Mouse (Mus musculus): Measurements from ENCODE around the gene Ccdc163.
A peak's percentile ranks its signal among the peaks of the same experiment; 100 is the strongest.

The Ccdc163 gene

DNA sequence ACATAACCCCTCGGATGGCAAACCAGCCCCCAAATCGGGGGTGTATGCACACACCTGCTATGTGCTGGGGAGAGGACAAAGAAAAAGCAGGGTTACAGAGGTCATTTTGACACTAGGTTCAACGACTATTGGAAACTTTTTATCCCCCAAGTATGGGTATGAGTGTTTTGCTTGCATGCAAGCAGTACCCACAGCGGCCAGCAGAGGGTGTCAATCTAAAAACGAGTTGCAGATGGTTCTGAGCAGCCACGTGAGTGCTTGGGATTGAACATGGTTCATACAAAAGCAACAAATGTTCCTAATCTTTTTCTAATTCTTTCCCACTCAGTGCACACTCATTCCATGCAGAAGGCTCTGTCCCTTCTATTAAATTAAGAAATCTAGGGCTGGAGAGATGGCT, 4.5 kb upstream of the Ccdc163 start:
- ATAC-seq (ENCODE audit: low TSS enrichment): no peak

DNA sequence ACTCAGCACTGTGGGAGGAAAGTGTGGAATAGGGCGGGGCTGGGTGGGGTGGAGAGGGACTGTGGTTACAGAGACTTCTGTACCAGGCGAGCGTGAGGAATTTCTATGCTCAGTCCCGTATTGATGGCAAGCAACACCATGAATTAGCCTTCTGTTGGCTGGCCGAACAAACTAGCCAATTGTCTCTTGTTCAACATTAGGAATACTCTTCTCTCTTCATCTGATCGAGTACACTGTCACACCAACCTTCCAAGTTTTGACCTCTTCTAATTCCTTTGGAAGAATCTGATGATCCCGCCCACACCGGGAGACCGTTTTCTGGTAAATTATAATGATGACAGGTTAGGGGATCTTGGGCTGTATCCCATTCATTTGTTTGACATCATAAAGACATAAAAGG, 643 bp upstream of the Ccdc163 start:
- ATAC-seq (ENCODE audit: low TSS enrichment): peak; percentile 17; the same call in 1 of the 2 replicates

DNA sequence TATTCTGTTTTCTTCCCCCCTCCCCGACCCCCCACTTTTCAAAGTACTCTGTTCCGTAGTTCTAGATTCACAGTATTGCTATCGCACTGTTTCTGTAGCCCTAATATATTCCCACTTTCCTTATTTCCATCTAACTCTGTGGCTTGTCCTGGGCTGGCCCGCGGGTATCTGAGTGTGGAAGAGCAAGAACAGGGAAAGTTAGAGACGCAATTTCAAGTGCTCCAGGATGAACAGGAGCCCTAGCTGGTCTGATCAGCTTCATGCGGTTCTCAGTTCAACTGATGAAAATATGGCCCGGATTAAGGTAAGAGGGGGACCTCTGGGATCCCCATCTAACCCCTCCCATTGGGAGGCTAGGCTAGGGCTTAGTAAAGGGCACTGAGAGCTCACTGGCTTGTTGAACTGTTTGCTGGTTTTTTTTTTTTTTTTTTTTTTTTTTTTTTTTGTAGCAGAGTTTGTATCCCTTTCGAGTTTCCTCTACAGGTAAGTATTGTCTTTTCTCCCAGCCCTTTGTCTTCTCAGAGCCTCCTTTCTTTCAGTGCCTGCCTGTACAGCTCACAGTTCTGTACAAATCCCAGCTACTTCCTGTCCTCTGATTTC, 582 bp downstream of the Ccdc163 start:
- peak; percentile 10; the same call in 1 of the 2 replicates for ATAC-seq (ENCODE audit: low TSS enrichment)

DNA sequence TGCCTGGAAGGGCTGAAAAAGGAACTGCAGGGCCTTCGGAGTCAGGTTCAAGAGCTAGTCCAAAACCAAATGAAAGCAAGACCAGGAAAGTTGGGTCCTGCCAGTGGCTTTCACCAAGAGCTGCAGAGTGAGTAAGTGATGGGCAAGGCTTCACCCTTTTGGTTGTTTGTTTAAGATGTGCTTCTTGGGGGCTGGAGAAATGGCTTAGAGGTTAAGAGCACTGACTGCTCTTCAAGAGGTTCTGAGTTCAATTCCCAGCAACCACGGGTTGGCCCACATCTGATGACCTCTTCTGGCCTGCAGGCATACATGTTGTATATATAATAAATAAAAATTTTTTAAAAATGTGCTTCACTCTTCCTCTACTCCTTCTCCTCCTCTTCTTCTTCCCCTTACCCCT, 1.8 kb downstream of the Ccdc163 start:
- no peak for ATAC-seq (ENCODE audit: low TSS enrichment)

DNA sequence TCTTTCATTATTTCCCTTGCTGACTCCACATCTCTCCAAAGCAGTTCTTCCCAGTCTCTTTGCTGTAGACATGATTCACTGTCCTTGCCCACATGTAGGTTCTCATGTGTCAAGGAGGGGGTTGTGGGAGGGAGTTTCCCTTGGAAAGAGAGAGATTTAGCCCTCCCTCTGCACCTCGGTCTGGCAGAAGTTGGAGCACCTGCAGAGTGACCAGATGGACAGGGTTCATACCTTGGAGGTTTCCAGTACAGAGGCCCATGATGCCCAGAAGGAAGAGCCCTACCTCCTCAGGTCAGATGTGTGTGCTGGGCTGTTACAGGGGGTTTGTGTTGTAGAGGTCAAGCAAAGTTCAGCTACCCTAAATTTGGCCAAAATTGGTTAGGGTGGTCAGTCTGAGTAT, 4.2 kb downstream of the Ccdc163 start:
- ATAC-seq (ENCODE audit: low TSS enrichment): no peak

DNA sequence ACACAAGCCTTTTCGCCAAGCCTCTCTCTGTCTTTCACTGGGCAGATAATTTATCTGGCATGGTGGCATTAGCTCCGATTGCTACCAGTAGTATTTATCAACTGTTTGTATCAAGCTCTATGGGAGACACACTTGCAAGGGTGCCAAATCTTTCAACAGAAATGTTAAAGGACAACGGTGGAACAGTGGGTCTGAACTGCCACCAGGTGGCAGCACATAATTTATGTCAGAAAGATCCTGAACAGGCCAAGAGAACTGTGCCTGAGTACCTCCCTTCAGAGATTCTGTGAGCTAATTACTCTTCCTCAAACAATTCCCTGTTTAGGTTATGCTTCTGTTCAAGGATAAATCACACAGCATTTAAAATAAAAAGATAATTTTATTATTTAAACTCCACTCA, 11.1 kb downstream of the Ccdc163 start:
- peak; percentile 57 for ATAC-seq (ENCODE audit: low TSS enrichment)

DNA sequence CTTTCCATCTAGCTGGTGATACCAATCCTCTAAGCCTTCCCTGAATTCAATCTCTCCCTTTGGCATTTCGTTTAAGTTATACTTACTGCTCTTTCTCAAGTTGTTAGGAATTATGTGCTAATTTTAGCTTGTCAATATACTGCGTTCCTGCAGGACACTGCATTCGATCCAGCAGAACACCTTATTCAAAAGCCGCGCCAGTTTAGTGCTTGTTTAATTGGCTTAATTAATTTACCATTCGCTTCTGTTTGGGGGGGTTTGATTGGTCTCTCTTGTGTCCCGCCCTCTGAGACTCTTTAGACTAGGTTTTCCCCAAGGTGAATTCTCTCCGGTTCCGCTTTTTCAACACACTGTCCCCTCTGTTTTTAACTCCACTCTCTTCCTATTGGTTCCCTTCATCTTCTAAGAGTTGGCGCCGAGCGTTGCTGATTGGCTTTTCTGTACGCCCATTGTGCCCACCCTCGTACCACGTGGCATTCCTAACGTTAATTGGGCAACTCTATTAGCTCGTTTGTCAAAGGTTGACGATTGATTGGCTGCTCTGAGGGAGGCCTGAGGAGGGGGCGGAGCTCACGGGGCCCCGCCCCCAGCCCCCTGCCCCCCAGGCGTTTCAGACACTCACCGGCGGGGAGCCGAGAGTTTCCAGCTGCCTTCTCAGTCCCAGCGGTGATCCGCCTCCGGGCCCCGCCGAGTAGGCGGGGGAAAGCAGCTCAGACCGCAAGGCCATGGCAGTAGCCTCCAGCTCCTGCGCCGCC, 12.2 kb downstream of the Ccdc163 start, which contains the start of gene Tesk2:
TSS of gene Tesk2 (plus strand) at position 606 of the 755 bp plus-strand sequence.
- ATAC-seq (ENCODE audit: low TSS enrichment): peak; percentile 97

DNA sequence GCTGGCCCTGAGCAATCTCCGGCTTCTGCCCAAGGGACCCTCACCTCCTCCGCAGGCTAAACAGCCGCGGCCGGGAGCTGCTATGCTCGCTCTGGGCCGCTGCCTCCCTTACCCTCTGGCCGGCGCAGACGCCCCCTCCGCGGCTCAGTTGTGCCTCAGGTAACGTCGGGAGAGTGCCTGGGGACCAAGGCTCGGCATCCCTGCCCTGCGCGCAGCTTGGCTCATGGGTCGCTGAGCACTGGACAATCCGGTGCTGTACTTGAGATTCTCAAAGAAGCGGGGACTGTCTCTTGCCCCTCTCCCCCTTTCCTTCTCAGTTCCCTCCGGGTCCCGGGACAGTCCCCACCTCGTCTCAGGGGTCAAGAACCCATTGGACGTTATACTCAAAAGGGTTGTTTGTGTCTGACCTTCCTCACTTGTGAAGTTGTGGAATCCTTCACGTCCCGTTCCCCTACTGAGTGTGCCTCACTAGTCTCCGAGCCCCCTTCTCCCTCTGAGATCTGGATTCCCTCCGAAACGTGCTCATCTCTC, 12.9 kb downstream of the Ccdc163 start:
- no peak for ATAC-seq (ENCODE audit: low TSS enrichment)

DNA sequence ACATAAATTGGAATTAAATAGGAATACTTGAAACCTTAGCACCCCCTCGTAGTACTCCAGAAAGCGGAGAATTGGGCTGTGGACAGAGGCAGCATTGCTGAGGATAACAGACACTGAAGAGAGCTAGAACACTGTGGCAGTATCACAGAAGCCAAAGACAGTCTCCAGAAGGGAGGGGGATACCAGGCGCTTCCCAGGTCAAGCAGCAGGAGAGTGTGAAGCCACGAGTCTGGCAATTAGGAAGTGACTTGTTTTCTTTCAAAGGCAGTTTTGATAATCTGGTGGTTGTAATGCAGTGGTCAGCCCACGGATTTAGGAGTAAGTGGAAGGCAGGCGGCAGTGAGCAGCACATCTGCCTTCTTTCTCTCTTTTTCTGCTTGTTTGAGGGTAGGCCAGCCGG, 13.9 kb downstream of the Ccdc163 start:
- no peak for ATAC-seq (ENCODE audit: low TSS enrichment)

DNA sequence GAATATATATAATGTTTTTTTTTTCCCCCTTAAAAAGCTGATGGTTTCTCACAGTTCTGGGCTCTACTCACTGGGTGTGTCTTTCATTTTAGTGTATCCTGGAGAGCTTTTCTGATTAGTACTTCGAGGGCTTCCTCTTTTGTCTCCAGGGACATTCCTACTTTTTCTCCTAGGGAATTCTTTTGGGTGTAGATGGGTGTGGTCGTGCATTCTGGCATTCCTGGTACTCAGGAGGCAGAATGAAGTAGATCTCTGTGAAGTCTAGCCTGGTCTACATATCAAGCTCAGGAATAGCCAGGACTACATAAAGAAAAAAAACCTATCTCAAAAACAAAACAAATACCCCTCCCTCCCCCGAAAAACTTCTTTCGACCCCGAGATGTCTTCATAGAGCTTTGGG, 17.1 kb downstream of the Ccdc163 start:
- ATAC-seq (ENCODE audit: low TSS enrichment): no peak

DNA sequence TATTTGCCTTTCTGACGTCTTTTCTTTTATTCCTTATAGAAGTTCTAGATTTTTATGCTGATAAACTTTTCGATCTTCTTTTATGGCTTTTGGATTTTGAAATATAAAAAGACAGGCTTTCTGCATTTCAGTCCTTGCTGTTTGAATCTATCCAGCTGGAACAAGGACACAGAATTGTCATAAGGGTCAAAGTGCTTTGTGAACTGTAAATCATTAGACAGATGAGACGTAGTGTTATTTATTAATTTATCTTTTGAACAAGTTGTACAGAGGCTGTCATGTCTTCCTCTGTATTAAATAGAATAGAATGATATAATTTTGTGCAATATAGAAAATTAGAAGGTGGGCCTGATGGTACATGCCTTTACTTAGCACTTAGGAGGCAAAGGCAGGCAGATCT, 19.1 kb downstream of the Ccdc163 start:
- no peak for ATAC-seq (ENCODE audit: low TSS enrichment)

DNA sequence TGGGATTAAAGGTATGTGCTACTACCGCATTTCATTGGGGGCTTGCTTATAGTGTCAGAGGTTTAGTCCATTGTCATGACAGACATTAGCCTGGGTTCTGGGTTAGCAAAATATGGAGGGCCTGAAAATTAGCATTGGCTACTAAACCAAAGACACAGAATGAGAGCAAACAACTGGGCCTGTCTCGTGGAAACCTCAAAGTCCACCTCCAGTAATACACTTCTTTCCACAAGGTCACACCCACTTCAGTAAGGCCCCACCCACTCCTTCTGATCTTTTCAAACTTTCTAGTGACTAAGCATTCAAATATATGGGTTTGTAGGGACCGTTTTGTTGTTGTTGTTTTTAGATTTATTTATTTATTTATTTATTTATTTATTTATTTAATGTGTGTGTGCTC, 21.2 kb downstream of the Ccdc163 start:
- no peak for ATAC-seq (ENCODE audit: low TSS enrichment)

DNA sequence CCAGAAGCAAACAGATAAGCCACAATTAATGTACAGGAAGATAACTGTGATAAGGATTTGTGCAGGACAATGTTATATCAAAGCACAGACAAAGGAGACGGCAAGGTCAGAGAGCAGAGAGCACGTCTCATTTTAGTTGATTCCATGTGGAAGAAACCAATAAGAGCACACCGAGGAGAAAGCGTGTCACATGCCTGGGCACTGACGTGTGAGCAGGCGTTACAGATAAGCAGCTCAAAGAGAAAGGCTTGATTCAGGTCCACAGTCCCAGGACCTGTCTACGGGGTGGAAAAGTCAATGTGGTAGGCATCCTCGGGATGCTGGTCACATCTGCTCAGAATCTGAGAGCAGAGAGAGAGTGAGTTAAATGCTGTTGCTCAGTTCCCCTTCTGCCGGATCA, 22.8 kb downstream of the Ccdc163 start:
- ATAC-seq (ENCODE audit: low TSS enrichment): no peak

DNA sequence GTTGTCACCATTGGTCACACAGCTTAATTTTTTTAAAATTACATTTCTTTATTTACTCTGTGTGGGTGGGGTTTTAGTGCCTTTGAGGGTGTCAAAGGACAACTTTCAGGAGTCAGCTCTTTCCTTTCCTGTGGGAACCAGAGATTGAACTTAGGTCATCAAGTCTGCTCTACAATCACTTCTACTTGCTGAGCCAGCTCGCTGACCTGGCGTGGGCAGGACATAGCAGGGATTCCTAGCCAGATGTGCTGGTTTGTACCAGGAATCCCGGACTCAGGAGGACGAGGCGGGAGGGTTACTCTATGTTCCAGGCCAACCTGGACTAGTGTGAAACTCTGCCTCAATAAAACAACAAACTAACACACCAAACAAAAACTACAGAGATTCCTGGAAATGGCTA, 24.0 kb downstream of the Ccdc163 start:
- no peak for ATAC-seq (ENCODE audit: low TSS enrichment)

DNA sequence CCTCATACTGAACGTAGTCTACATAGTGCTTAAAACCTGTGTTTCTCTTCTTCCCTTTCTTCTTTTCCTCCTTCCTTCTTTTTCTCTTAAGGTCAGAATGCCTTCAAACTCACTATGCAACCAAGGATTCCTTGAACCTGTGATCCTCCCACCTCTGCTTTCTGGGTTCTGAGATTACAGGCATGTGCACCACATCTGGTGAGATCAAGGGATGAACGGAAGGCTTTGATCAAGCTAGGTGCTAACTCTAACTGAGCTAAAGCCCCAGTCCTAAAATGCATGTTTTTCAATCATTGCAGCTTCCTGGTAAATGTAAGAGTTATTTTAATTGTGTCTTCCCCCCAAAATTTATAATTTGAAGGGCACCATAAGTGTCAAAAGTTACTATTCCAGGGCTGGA, 26.7 kb downstream of the Ccdc163 start:
- ATAC-seq (ENCODE audit: low TSS enrichment): no peak

DNA sequence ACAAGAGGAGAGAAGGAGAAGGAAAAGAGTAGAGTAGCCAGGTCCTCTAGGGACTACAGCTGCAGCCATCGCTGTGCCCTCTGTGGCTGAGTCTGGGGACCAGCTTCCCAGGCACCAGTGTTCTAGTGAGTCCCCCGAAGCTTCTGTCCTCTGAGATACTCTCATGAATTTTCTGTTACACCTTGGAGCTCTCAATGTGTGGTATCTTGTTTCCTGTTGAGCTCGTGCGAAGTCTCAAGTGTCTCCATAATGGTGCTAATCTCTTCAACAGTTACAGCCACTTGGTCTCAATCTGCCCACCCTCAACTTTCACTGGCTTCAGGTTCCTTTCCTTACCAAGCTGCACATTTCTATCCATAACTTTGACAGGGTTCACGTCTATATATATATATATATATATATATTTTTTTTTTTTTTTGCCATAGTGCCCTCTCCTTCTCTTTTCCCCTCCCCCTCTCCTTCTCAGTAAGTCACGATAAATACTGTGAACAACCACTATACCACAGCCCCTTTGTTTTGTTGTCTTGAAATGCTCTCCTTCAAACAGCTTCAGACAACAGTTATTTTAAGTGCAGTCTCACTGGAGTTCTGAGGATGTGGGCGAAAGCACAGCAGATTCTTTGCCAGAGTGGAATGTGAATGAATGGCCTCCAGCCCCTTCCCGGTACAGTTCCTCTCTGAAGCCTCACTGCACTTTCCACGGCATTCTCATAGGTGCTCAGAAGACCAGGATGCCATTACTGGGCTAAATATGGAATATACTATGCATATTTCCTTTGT, 30.9 kb downstream of the Ccdc163 start:
- peak; percentile 52; the same call in 1 of the 2 replicates for ATAC-seq (ENCODE audit: low TSS enrichment)

DNA sequence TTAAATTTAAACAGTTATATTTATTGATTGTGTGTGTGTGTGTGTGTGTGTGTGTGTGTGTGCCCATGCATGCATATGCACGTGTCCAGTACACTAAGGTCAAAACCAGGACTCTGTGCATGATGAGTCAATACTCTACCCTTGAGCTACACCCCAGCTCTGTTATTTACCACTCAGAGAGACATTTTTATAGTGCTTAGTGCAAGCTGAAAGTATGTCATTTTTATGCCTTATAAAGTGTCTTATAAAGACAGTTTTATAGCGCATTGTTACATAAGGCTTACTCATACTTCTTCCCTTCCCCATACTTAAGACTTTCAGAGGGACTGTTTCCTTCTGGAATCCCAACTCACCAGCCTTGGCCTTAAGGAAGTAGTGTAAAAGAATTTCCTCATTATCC, 41.4 kb downstream of the Ccdc163 start:
- peak; percentile 78; the same call in 1 of the 2 replicates for ATAC-seq (ENCODE audit: low TSS enrichment)

DNA sequence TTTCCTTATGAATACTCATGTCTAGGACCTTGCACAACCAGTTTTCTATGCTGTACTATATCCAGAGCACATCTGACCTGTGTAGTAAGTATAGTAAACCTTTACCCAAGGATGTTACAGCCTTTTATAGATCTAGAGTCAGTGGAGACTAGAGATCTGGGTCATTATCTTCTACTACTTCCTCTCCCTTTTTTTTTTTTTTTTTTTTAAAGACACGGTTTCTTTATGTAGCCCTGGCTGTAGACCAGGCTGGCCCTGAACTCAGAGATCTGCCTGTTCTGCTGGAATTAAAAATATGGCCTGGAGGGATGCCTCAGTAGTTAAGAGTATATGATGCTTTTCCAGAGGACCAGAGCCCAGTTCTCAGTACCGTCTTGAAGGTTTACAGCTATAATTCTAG, 53.6 kb downstream of the Ccdc163 start:
- ATAC-seq (ENCODE audit: low TSS enrichment): no peak

DNA sequence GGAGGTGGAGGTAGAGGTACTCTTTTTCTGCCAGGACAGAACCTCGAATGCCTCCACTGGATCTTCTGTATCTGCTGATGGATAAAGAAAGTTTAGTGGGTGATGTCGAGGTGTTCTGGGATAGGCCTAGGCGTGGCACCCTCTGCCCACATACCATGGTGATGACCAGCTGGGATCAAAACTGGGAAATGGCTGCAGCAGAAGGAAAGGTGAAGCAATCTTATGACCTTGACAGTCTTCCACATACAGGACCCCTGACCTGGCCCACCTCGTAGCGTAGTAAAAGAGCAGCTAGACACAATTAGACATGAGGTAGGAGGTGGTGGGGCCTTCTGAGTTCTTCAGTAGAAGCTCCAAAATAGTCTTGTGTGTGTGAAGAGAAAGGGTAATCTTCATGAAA, 55.7 kb downstream of the Ccdc163 start:
- ATAC-seq (ENCODE audit: low TSS enrichment): no peak

DNA sequence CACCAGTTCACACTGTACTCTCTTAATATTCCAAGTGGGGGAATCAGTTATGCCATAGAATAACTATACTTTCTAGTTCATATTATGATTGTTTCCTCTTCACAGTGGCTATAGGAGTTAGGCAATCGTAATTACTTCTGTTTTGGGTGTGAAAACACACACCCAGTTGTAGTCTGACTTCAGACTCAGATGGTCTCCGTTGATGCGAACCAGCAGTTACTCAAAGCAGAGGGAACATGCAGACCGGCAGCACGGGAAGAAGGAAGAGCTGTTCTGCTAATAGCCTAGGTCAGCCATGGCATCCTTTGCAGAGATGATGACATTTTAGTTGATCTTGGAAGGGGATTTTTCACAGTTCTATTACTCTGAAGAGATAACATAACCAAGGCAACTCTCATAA, 60.2 kb downstream of the Ccdc163 start:
- ATAC-seq (ENCODE audit: low TSS enrichment): no peak

DNA sequence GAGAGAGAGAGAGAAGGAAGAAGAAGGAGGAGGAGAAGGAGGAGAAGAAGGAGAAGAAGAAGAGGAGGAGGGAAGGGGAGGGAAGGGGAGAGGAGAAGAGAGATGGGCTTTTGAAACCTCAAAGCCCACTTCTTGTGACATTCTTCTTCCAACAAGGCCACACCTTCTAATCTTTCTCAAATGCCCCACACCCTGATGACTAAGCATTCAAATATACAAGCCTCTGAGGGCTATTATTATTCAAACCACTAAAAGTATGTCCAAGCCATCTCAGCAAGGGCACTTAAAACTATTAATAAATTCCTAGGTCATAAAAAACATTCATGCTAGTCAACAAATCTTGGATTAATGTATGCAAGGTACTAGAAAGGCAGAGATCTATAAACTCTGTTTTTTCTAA, 60.8 kb downstream of the Ccdc163 start:
- ATAC-seq (ENCODE audit: low TSS enrichment): no peak

DNA sequence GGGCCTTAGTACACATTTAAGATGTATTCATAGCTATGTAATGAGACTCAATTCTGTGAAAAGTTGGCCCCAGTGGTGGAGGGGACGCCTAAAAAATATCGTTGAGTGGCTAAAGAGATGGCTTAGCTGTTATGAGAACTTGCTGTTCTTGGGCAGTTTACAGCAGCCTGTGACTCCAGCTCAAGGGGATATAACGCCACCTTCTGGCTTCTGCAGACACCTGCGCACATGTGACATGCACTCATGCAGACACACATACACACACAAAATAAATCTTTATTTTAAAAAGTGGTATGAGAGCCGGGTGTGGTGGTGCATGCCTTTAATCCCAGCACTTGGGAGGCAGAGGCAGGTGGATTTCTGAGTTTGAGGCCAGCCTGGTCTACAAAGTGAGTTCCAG, 68.1 kb downstream of the Ccdc163 start:
- ATAC-seq (ENCODE audit: low TSS enrichment): no peak

DNA sequence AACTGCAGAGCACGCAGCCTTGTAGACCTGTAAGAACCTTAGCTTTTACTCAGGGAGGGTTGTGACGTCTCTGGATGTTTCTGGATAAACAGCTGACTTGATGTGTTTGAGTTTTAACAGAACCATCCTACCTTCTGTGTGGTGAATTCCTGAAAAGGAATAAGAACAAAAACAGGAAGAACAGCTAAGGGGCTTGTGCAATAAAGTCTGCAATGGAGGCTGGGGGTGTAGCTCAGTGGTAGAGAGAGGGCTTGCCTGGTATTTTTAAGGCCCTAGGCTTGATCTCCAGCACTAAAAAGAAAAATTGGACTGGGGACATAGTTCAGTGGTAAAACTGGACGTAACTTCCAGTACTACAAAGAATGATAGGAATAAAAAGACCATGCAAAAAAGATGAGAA, 68.8 kb downstream of the Ccdc163 start:
- ATAC-seq (ENCODE audit: low TSS enrichment): no peak
